In the genomic region with DNA sequence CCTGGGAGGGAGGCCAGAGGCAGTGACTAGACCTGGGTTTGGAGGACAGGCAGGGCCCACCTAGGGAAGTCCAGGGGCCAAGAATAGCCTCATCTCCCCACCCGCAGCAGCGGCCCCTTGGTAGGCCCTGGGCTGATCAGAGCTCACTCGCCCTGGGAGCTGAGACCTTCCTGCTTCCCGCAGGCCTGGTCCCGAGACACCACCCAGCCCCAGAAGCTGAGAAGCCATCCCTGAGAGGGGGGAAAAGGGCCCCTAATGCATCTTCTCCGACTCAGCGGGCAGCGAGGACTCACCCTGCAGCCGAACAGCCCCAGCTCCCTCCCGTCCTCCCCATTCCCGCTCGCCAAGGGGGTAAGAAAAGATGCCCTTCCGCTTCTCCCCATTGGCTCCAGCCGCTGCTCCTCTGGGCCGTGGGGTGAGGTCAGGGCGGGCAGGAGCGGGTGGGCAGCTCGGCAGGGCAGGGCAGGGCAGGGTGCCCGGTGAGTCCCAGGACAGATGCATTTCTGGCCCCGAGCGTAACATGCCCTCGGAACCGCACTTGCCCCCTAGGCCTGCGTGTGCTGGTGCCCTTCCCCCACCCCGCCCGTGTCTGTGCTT, we compare ENCODE assay signal across 9 mouse cellular contexts.
A peak's percentile ranks its signal among the peaks of the same experiment; 100 is the strongest.
DNase-seq lines count a peak whose midpoint lies in the region.
"Had no signal": no experiment of that assay in that cellular context is flagged by ENCODE, and none has a peak within 500 bp of the region (broad histone marks: within the 10 kb centered on the region; RNA-seq: fewer than 3 reads in every experiment).

No protein-coding gene starts in this region.

- H3K27ac ChIP-seq in midbrain, embryonic 10.5 days (replicated peaks) = peak overlapping the region; percentile 88

- peak overlapping the region; percentile 55 for H3K4me3 ChIP-seq in midbrain, embryonic 10.5 days

- WGBS in midbrain, embryonic 10.5 days = 3% methylated on average over 26 of the region's 26 CpGs

- H3K4me1 ChIP-seq in midbrain, embryonic 10.5 days = peaks cover 25% of the 10 kb centered on the region

- DNase-seq in cerebellum, postnatal 10 days = peak; percentile 52 to 53
- DNase-seq in cerebellum, adult 9-11 months = no peak
- DNase-seq in ES-CJ7 (ENCODE audit: low read depth, low spot score) = peak; percentile 45
- DNase-seq in heart, postnatal 4 days = peak; percentile 14
- peak; percentile 60 for DNase-seq in midbrain, embryonic 10.5 days (ENCODE audit: low spot score)
- DNase-seq in right cerebral cortex, postnatal 14 days = no peak
- DNase-seq in frontal cortex, adult 2 months (ENCODE audit: extremely low spot score in 1 of 2, low spot score in 1 of 2) = no peak
- DNase-seq in layer of hippocampus, postnatal 36 days = no peak
- DNase-seq: spleen, adult 18-20 months had no signal

- H3K27me3 ChIP-seq in midbrain, embryonic 10.5 days (ENCODE audit: low read depth, poor library complexity, severe bottlenecking) = peaks cover 59% of the 10 kb centered on the region

- no peaks in the 10 kb centered on the region for H3K9me3 ChIP-seq in midbrain, embryonic 10.5 days (replicated peaks)

- H3K36me3 ChIP-seq in midbrain, embryonic 10.5 days = 0 out of 2 replicates have a peak, but pooled peaks cover 4% of the 10 kb centered on the region

Comparison
In these comparisons a context has a peak if more than half of its experiments do, and no peak if none do; other contexts are left out.
1. DNase-seq: peak in cerebellum, postnatal 10 days (2 of 2), ES-CJ7 (single experiment), heart, postnatal 4 days (single experiment) and midbrain, embryonic 10.5 days (single experiment); none in cerebellum, adult 9-11 months (single experiment), right cerebral cortex, postnatal 14 days (single experiment), frontal cortex, adult 2 months (0 of 2) and layer of hippocampus, postnatal 36 days (0 of 2).